In the genomic region with DNA sequence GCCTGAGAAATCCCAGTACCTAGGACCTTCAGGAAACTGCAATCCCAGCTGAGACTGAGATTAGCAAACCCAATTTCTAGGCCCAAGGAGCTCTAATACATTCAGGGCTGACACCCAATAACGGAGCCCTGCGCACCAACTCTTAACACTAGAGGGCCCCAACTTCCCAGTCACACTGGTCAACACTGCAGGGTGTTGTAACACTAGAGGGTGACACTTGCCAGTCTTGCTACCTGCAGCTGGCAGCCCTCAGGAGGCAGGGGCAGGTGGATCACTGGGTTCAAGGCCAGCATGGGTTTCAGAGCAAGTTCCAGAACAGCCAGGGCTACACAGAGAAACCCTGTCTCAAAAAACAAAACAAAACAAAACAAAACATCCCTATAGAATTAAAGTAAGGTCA, we compare ENCODE assay signal across 7 mouse cellular contexts. TPM values are rescaled to one million over a fixed set of nuclear protein-coding genes. Genes with fewer than 3 reads are reported as not detected.
DNase-seq lines count a peak whose midpoint lies in the region; ATAC-seq and TF ChIP-seq lines count a peak whose summit lies in the region.

No protein-coding gene starts in this region.

- DNase-seq in G1E (ENCODE audit: low spot score), result peak; percentile 82
- DNase-seq in adrenal gland, postnatal 10 days, result peak; percentile 74
- peak; percentile 41 for DNase-seq in forebrain, embryonic 10.5 days (ENCODE audit: extremely low spot score, low spot score)
- peak; percentile 47 to 58 for DNase-seq in heart, postnatal 14 days
- peak; percentile 74 to 81 for DNase-seq in kidney, postnatal 36 days
- DNase-seq in spleen, postnatal 14 days (ENCODE audit: low spot score in 2 of 2), result peak; percentile 39 to 58

- TF ChIP-seq CTCF in G1E (IDR thresholded peaks at IDR 0.05; ENCODE audit: low read depth, low read length), result peak; percentile 57; the same call in 1 of the 2 replicates

- no peak overlapping the region for H3K27ac ChIP-seq in forebrain, embryonic 10.5 days

- H3K9me3 ChIP-seq in G1E (replicated peaks), result no peaks in the 10 kb centered on the region
- H3K9me3 ChIP-seq in forebrain, embryonic 10.5 days, result no peaks in the 10 kb centered on the region

- peaks cover 22% of the 10 kb centered on the region for H3K36me3 ChIP-seq in G1E (replicated peaks)
- H3K36me3 ChIP-seq in forebrain, embryonic 10.5 days (replicated peaks), result peaks cover 12% of the 10 kb centered on the region

- H3K4me3 ChIP-seq in G1E (ENCODE audit: low read depth, low read length), result peak overlapping the region; percentile 29; the same call in 1 of the 2 replicates
- H3K4me3 ChIP-seq in forebrain, embryonic 10.5 days, result 0 out of 2 replicates have a peak overlapping the region, but pooled peaks have one; percentile 93

- peak; percentile 83 for ATAC-seq in G1E (ENCODE audit: extremely low read depth, insufficient number of reproducible peaks, low FRiP score, poor library complexity, severe bottlenecking)
- ATAC-seq in megakaryocyte-erythroid progenitor cell, adult 5-6 weeks (replicated peaks; ENCODE audit: low FRiP score, low TSS enrichment, poor library complexity, severe bottlenecking), result peak; percentile 89

- peaks cover 24% of the 10 kb centered on the region for H3K27me3 ChIP-seq in G1E (ENCODE audit: insufficient read depth, low read length)
- H3K27me3 ChIP-seq in forebrain, embryonic 10.5 days (ENCODE audit: poor library complexity, severe bottlenecking), result no peaks in the 10 kb centered on the region; the same call in 1 of the 2 replicates

- WGBS in forebrain, embryonic 10.5 days, result 9% methylated on average over 2 of the region's 2 CpGs

- intact Hi-C loops in heart, postnatal 14 days (cut with DNase I), result no loop called here

- peaks cover 33% of the 10 kb centered on the region for H3K4me1 ChIP-seq in G1E (ENCODE audit: insufficient read depth, low read depth, low read length)
- peaks cover 31% of the 10 kb centered on the region for H3K4me1 ChIP-seq in forebrain, embryonic 10.5 days

RNA-seq across cellular contexts. Expression of a gene that starts 0.6 kb away (rescaled TPM):
- 667 and 789 TPM in 2 replicates for total RNA-seq in G1E (2014; fragmentation: Nextera tagmentation)
- 226 and 228 TPM in 2 replicates for total RNA-seq in G1E (2017)
- polyA plus RNA-seq in G1E (2012), result 16.1 and 19.5 TPM in 2 replicates
- 10 to 100 TPM; 74.9 to 84.4 TPM for total RNA-seq in adrenal gland, postnatal 10 days (2021)
- 133 and 141 TPM in 2 replicates for polyA plus RNA-seq in forebrain, embryonic 10.5 days (2016; fragmentation: Nextera tagmentation; extraction: Ambion mirVana)
- total RNA-seq in heart, postnatal 14 days (2021), result 10 to 100 TPM; 60.3 to 64.3 TPM
- 186 and 193 TPM in 2 replicates for total RNA-seq in megakaryocyte-erythroid progenitor cell, adult 5-6 weeks (2014; fragmentation: Nextera tagmentation)
- total RNA-seq in megakaryocyte-erythroid progenitor cell, adult 5-6 weeks (2017), result 106 and 111 TPM in 2 replicates

RNA-seq across cellular contexts. Expression of a gene that starts 8.9 kb away (rescaled TPM):
- total RNA-seq in G1E (2014; fragmentation: Nextera tagmentation) (35.4 and 36.5 TPM in 2 replicates), G1E (2017) (7.2 and 7.7 TPM in 2 replicates)
- 6.7 and 9.0 TPM in 2 replicates for polyA plus RNA-seq in G1E (2012)
- total RNA-seq in adrenal gland, postnatal 10 days (2021), result 10 to 100 TPM; 17.5 to 22.7 TPM
- polyA plus RNA-seq in forebrain, embryonic 10.5 days (2016; fragmentation: Nextera tagmentation; extraction: Ambion mirVana), result 7.4 TPM in 2 replicates
- total RNA-seq in heart, postnatal 14 days (2021), result 10 to 100 TPM; 21.6 to 22.5 TPM
- total RNA-seq in megakaryocyte-erythroid progenitor cell, adult 5-6 weeks (2014; fragmentation: Nextera tagmentation), result 3.0 and 7.5 TPM in 2 replicates
- 1.6 and 4.7 TPM in 2 replicates for total RNA-seq in megakaryocyte-erythroid progenitor cell, adult 5-6 weeks (2017)
